Mouse (Mus musculus) macrophage (primary cell): Measurements from ENCODE around the gene Camta2. TPM values are rescaled to one million over a fixed set of nuclear protein-coding genes. Genes with fewer than 3 reads are reported as not detected.

ENCODE experiments used
- H3K27ac ChIP-seq: fragments of 350-480 bp; formaldehyde crosslinking; 2 replicates; pipeline ENCODE4 v1.9.0; 2021
- H3K36me3 ChIP-seq: fragments of 350-480 bp; formaldehyde crosslinking; 2 replicates; pipeline ENCODE4 v1.9.0; 2021; ENCODE audit errors: inconsistent target
- H3K4me3 ChIP-seq: fragments of 350-480 bp; formaldehyde crosslinking; 2 replicates; pipeline ENCODE4 v1.9.0; 2021; ENCODE audit errors: inconsistent target
- H3K79me2 ChIP-seq: fragments of 350-480 bp; formaldehyde crosslinking; 2 replicates; pipeline ENCODE4 v1.9.0; 2021; ENCODE audit errors: inconsistent target
- WGBS: methylation state at CpG from one replicate; pipeline ENCODE4 v1.1.7; 2026; ENCODE audit warnings: inconsistent platforms; ENCODE audit not compliant: missing documents; 5-methylcytosine and 5-hydroxymethylcytosine counted together
- polyA plus RNA-seq: library from polyadenylated mRNA; stranded (reverse); fragments of 250-400 nt; gene quantifications from 3 replicates; pipeline ENCODE4 v1.2.4, GENCODE M21; 2018; ENCODE audit warnings: inconsistent platforms

Camta2 gene
- polyA plus RNA-seq, 1 experiment from 2014 or later: 41.4 TPM

- Histone ChIP-seq H3K79me2 (no peaks in the 10 kb centered on the region), H3K4me3 (no peak overlapping the region), H3K36me3 (no peaks in the 10 kb centered on the region), H3K27ac (no peak overlapping the region)
- WGBS: 93% methylated on average over 7 of the region's 7 CpGs
These were observed 65.7 kb downstream of the Camta2 start for GRCm38 (mm10) chr11:70621972-70622814.

Other genes starting within 250 kb of the Camta2 start
- gene Med11, start 236.2 kb downstream of the Camta2 start, polyA plus RNA-seq: 29.8 to 44.9 TPM (median 39.4 TPM) in 3 replicates
- 2.4 to 5.2 TPM (median 4.4 TPM) in 3 replicates for gene Zmynd15, start 228.7 kb downstream of the Camta2 start, polyA plus RNA-seq
- gene Cxcl16, start 228.1 kb downstream of the Camta2 start, polyA plus RNA-seq: 84.4 to 133 TPM (median 111 TPM) in 3 replicates
- gene Tm4sf5, start 182.9 kb downstream of the Camta2 start, polyA plus RNA-seq: 2.7 to 4.1 TPM in 2 of 3 replicates, not detected in the other
- gene Vmo1, start 173.5 kb downstream of the Camta2 start, polyA plus RNA-seq: not detected in 3 replicates
- not detected in 3 replicates for gene Gltpd2, start 168.9 kb downstream of the Camta2 start, polyA plus RNA-seq
- 305 to 399 TPM (median 395 TPM) in 3 replicates for gene Psmb6, start 162.7 kb downstream of the Camta2 start, polyA plus RNA-seq
- gene Gm40193, start 155.2 kb downstream of the Camta2 start, polyA plus RNA-seq: not detected in 3 replicates
- gene Pld2, start 148.0 kb downstream of the Camta2 start, polyA plus RNA-seq: 19.1 to 36.3 TPM (median 25.0 TPM) in 3 replicates
- 23.4 to 63.5 TPM (median 51.1 TPM) in 3 replicates for gene Mink1, start 125.2 kb downstream of the Camta2 start, polyA plus RNA-seq
- gene 4930544D05Rik, start 72.3 kb downstream of the Camta2 start, polyA plus RNA-seq: not detected in 3 replicates
- not detected in 3 replicates for gene Chrne, start 68.9 kb downstream of the Camta2 start, polyA plus RNA-seq
- gene Gp1ba, start 49.0 kb downstream of the Camta2 start, polyA plus RNA-seq: 0.09 to 2.0 TPM (median 0.28 TPM) in 3 replicates
- 11.6 to 41.2 TPM (median 23.9 TPM) in 3 replicates for gene Rnf167, start 40.9 kb downstream of the Camta2 start, polyA plus RNA-seq
- 53.0 to 112 TPM (median 103 TPM) in 3 replicates for gene Slc25a11, start 40.6 kb downstream of the Camta2 start, polyA plus RNA-seq
- 1,563 to 2,873 TPM (median 2,872 TPM) in 3 replicates for gene Pfn1, start 33.5 kb downstream of the Camta2 start, polyA plus RNA-seq
- 3.0 to 5.4 TPM (median 4.8 TPM) in 3 replicates for gene Eno3, start 30.9 kb downstream of the Camta2 start, polyA plus RNA-seq
- gene Spag7, start 18.7 kb downstream of the Camta2 start, polyA plus RNA-seq: 72.0 to 176 TPM (median 83.0 TPM) in 3 replicates
- 0.32 to 0.85 TPM (median 0.36 TPM) in 3 replicates for gene Inca1, start 12.1 kb upstream of the Camta2 start, polyA plus RNA-seq
- 60.6 to 75.9 TPM (median 62.3 TPM) in 3 replicates for gene Kif1c, start 12.4 kb upstream of the Camta2 start, polyA plus RNA-seq
- 3.6 to 4.3 TPM (median 3.6 TPM) in 3 replicates for gene Zfp3, start 76.1 kb upstream of the Camta2 start, polyA plus RNA-seq
- gene Scimp, start 124.5 kb upstream of the Camta2 start, polyA plus RNA-seq: 1.2 to 5.3 TPM (median 2.4 TPM) in 3 replicates
- 27.9 to 38.0 TPM (median 32.0 TPM) in 3 replicates for gene Rabep1, start 156.7 kb upstream of the Camta2 start, polyA plus RNA-seq